Mouse (Mus musculus): ENCODE results near the gene Tm4sf20. TPM values are rescaled to one million over a fixed set of nuclear protein-coding genes. Genes with fewer than 3 reads are reported as not detected.

Tm4sf20 gene
- not detected in 2 replicates for polyA plus RNA-seq (2012; ENCODE audit: low replicate concordance)

DNA sequence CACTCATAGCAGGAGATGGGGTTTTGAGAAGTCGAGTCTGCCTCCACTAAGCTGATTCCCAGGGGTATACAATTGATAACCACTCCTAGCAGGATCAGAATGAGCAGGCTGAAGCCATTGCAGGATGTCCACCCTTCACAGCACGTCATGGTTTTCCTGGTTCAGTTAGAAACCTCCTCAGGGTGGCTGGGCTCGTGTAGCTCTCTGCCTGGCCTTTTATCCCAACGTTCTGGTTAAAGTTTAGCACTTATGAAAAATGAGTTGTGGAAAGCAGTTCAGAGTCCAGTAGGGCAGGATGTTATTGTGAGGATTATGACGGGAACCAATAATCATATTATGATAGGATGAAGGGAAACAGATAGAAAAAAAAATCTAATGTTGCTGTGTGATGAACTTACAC is at the start of gene Tm4sf20:
Gene Tm4sf20 (minus strand): TSS at position 193 of the 400 bp plus-strand sequence.

DNA sequence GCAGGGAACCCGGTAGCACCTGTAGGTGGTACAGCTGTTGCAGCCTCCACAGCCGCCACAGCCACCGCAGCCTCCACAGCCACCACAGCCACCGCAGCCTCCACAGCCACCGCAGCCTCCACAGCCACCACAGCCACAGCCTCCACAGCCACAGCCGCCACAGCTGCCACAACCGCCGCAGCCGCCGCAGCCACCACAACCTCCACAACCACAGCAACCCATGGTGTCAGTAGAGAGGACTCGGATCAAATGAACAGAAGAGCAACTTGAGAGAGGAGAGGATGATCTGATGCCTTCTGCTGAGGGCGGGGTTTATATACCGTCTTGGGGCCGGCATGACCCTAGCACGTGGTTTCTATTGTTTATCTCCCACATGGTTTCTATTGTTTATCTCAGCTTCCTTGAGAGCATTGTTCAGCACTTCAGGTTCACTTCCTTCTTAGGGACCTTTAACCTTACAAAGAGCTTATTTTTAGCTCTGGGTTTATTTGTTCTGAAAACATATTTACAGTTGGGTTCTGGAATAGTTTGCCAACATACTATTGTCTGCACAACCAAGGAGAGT is 2.8 kb upstream of the Tm4sf20 start, which contains the start of gene Gm47791:
Gene Gm47791 (minus strand): TSS at position 222 of the 565 bp plus-strand sequence.

DNA sequence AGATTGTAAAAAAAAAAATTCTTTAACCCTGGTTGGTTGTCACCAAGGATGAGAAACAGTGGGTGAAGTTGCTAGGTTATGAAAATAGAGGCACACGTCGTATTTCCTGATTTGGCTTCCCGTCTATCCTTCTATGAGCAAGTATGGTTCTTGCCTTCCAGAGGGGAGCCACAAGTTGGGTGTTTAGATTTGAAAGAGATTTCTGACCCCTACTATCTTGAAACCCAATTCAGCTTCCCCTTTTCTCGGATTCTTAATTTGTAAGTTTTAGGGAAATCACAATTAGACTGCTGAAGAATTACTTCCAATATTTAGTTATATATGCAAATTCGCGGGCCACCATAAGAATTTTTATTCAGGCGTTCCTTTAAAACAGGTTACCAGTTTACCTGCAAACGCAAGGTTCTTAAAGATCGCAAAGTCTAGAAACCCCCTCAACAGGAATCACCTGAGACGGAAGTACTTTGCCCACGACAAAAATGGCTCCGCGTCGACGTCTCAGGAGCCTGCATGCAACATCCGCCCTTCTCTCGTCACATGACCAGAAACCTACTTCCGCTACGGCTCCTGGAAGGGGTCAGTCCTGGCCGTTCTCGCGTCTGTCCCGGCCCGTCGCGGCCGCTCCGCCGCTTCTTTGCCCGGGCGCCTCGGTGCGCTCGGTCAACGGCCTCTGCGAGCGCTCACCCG is 43.8 kb downstream of the Tm4sf20 start, which contains the start of gene Mff:
Gene Mff (plus strand): TSS at position 552 of the 687 bp plus-strand sequence.

Other genes starting within 250 kb of the Tm4sf20 start
- gene Col4a4, start 181.6 kb downstream of the Tm4sf20 start, polyA plus RNA-seq (2012; ENCODE audit: low replicate concordance): 0.03 TPM in 1 of 2 replicates, not detected in the other
- gene Col4a3, start 181.5 kb downstream of the Tm4sf20 start, polyA plus RNA-seq (2012; ENCODE audit: low replicate concordance): not detected in 2 replicates
- 143 and 239 TPM in 2 replicates for gene Mff, start 43.6 kb downstream of the Tm4sf20 start, polyA plus RNA-seq (2012; ENCODE audit: low replicate concordance)
- gene Gm47791, start 2.8 kb upstream of the Tm4sf20 start, polyA plus RNA-seq (2012; ENCODE audit: low replicate concordance): not detected in 2 replicates
- gene Agfg1, start 71.0 kb upstream of the Tm4sf20 start, polyA plus RNA-seq (2012; ENCODE audit: low replicate concordance): 16.3 and 16.5 TPM in 2 replicates
- 0.26 TPM in 1 of 2 replicates, not detected in the other for gene A030005L19Rik, start 144.9 kb upstream of the Tm4sf20 start, polyA plus RNA-seq (2012; ENCODE audit: low replicate concordance)
- not detected in 2 replicates for gene A030014E15Rik, start 156.5 kb upstream of the Tm4sf20 start, polyA plus RNA-seq (2012; ENCODE audit: low replicate concordance)
- gene Gm6217, start 162.9 kb upstream of the Tm4sf20 start, polyA plus RNA-seq (2012; ENCODE audit: low replicate concordance): not detected in 2 replicates
- not detected in 2 replicates for gene A030003K21Rik, start 174.9 kb upstream of the Tm4sf20 start, polyA plus RNA-seq (2012; ENCODE audit: low replicate concordance)
- gene Gm7544, start 187.6 kb upstream of the Tm4sf20 start, polyA plus RNA-seq (2012; ENCODE audit: low replicate concordance): not detected in 2 replicates
- gene Gm47955, start 191.8 kb upstream of the Tm4sf20 start, polyA plus RNA-seq (2012; ENCODE audit: low replicate concordance): not detected in 2 replicates
- not detected in 2 replicates for gene Gm47959, start 232.1 kb upstream of the Tm4sf20 start, polyA plus RNA-seq (2012; ENCODE audit: low replicate concordance)